Mouse (Mus musculus) stomach, embryonic 14.5 days (tissue): ENCODE results near the gene Appbp2. TPM values are rescaled to one million over a fixed set of nuclear protein-coding genes. Genes with fewer than 3 reads are reported as not detected.

Experiments used
- ATAC-seq: fragments of 200-750 bp; cut with Nextera tagmentation; 2 replicates; pipeline ENCODE4 v1.8.0; 2017; ENCODE audit warnings: low read depth, moderate TSS enrichment; ENCODE audit not compliant: insufficient number of reproducible peaks, insufficient read depth, low FRiP score
- H3K27ac ChIP-seq: fragments of 300-500 bp; sonication (generic); 2 replicates; pipeline ENCODE4 v1.5.1; 2014; ENCODE audit warnings: mild to moderate bottlenecking, low read length, moderate library complexity, mixed read lengths
- H3K27me3 ChIP-seq: fragments of 300-500 bp; sonication (generic); 2 replicates; pipeline ENCODE4 v1.6.1; 2014; ENCODE audit warnings: low read length, control low read depth, mixed read lengths; ENCODE audit not compliant: control insufficient read depth, insufficient read depth
- H3K36me3 ChIP-seq: fragments of 300-500 bp; sonication (generic); 2 replicates; pipeline ENCODE4 v1.6.1; 2014; ENCODE audit warnings: mild to moderate bottlenecking, control low read depth, low read length, moderate library complexity, mixed read lengths; ENCODE audit not compliant: control insufficient read depth, insufficient read depth
- H3K4me1 ChIP-seq: fragments of 300-500 bp; sonication (generic); 2 replicates; pipeline ENCODE4 v1.6.1; 2014; ENCODE audit warnings: low read length, control low read depth, mixed read lengths; ENCODE audit not compliant: control insufficient read depth, insufficient read depth
- H3K4me2 ChIP-seq: fragments of 300-500 bp; sonication (generic); replicated peaks from 2 replicates; pipeline ENCODE4 v1.6.1; 2014; ENCODE audit warnings: low read depth, low read length, control low read depth
- H3K4me3 ChIP-seq: fragments of 300-500 bp; sonication (generic); 2 replicates; pipeline ENCODE4 v1.5.1; 2014; ENCODE audit warnings: low read depth, low read length, control low read depth
- H3K9ac ChIP-seq: fragments of 300-500 bp; sonication (generic); replicated peaks from 2 replicates; pipeline ENCODE4 v1.6.1; 2014; ENCODE audit warnings: low read depth, mild to moderate bottlenecking, control low read depth, low read length, moderate library complexity, mixed read lengths
- H3K9me3 ChIP-seq: fragments of 300-500 bp; sonication (generic); 2 replicates; pipeline ENCODE4 v1.6.1; 2016; ENCODE audit warnings: low read depth, low read length, control low read depth; ENCODE audit not compliant: control insufficient read depth
- WGBS: fragments of 180-500 bp; shearing (Covaris S2); extraction: QIAGEN DNeasy Blood & Tissue Kit; methylation state at CpG from one replicate; pipeline ENCODE4 v1.1.7; 2014; 5-methylcytosine and 5-hydroxymethylcytosine counted together
- polyA plus RNA-seq: library from polyadenylated mRNA; unstranded; fragments of >200 nt; fragmentation: Nextera tagmentation; extraction: Ambion mirVana; gene quantifications from 2 replicates; pipeline ENCODE4 v1.2.1, GENCODE M21; 2014

The Appbp2 gene
- polyA plus RNA-seq, 1 experiment from 2014 or later, result 52.4 TPM

- Histone ChIP-seq H3K9ac (no peak overlapping the region), H3K27me3 (no peaks in the 10 kb centered on the region), H3K4me2 (no peak overlapping the region), H3K27ac (no peak overlapping the region), H3K36me3 (no peaks in the 10 kb centered on the region), H3K4me3 (no peak overlapping the region), H3K9me3 (no peaks in the 10 kb centered on the region), H3K4me1 (no peaks in the 10 kb centered on the region)
- ATAC-seq, result no peak
- WGBS, result 66% methylated on average over 5 of the region's 5 CpGs
These were observed 29.7 kb upstream of the Appbp2 start for GRCm38 (mm10) chr11:85264635-85265034.

GRCm38 (mm10) chr11:85261192-85261591 lies 26.3 kb upstream of the Appbp2 start:
- no peak overlapping the region for H3K9ac ChIP-seq
- no peaks in the 10 kb centered on the region for H3K4me1 ChIP-seq
- H3K36me3 ChIP-seq, result no peaks in the 10 kb centered on the region
- 32% methylated on average over 7 of the region's 7 CpGs for WGBS
- ATAC-seq, result no peak
- no peaks in the 10 kb centered on the region for H3K9me3 ChIP-seq
- H3K27me3 ChIP-seq, result no peaks in the 10 kb centered on the region
- H3K4me3 ChIP-seq, result no peak overlapping the region
- H3K4me2 ChIP-seq, result no peak overlapping the region
- H3K27ac ChIP-seq, result no peak overlapping the region

GRCm38 (mm10) chr11:85258966-85259365 lies 24.0 kb upstream of the Appbp2 start:
- H3K4me1 ChIP-seq, result no peaks in the 10 kb centered on the region
- no peaks in the 10 kb centered on the region for H3K36me3 ChIP-seq
- 85% methylated on average over 11 of the region's 11 CpGs for WGBS
- no peak for ATAC-seq
- no peaks in the 10 kb centered on the region for H3K27me3 ChIP-seq
- H3K4me3 ChIP-seq, result no peak overlapping the region
- no peak overlapping the region for H3K9ac ChIP-seq
- no peak overlapping the region for H3K27ac ChIP-seq
- no peak overlapping the region for H3K4me2 ChIP-seq
- H3K9me3 ChIP-seq, result no peaks in the 10 kb centered on the region

- Histone ChIP-seq H3K9ac (no peak overlapping the region), H3K27ac (no peak overlapping the region), H3K9me3 (no peaks in the 10 kb centered on the region), H3K36me3 (no peaks in the 10 kb centered on the region), H3K27me3 (no peaks in the 10 kb centered on the region), H3K4me2 (no peak overlapping the region), H3K4me3 (no peak overlapping the region), H3K4me1 (no peaks in the 10 kb centered on the region)
- ATAC-seq, result 0 out of 2 replicates have a peak, but pooled peaks have one; percentile 18
- 39% methylated on average over 3 of the region's 3 CpGs for WGBS
These were observed 20.6 kb upstream of the Appbp2 start for GRCm38 (mm10) chr11:85255471-85256027.

GRCm38 (mm10) chr11:85253641-85254040 lies 18.7 kb upstream of the Appbp2 start:
- Histone ChIP-seq H3K27ac (no peak overlapping the region), H3K4me3 (no peak overlapping the region), H3K4me1 (no peaks in the 10 kb centered on the region), H3K9me3 (no peaks in the 10 kb centered on the region), H3K4me2 (no peak overlapping the region), H3K36me3 (no peaks in the 10 kb centered on the region), H3K27me3 (no peaks in the 10 kb centered on the region), H3K9ac (no peak overlapping the region)
- 74% methylated on average over 7 of the region's 7 CpGs for WGBS
- no peak for ATAC-seq

- 65% methylated on average over 5 of the region's 5 CpGs for WGBS
- Histone ChIP-seq H3K4me1 (no peaks in the 10 kb centered on the region), H3K4me3 (no peak overlapping the region), H3K9me3 (no peaks in the 10 kb centered on the region), H3K4me2 (no peak overlapping the region), H3K9ac (no peak overlapping the region), H3K27ac (no peak overlapping the region), H3K36me3 (no peaks in the 10 kb centered on the region), H3K27me3 (no peaks in the 10 kb centered on the region)
- ATAC-seq, result no peak
These were observed 18.1 kb upstream of the Appbp2 start for GRCm38 (mm10) chr11:85253006-85253405.

GRCm38 (mm10) chr11:85251955-85252354 lies 17.0 kb upstream of the Appbp2 start:
- 90% methylated on average over 5 of the region's 5 CpGs for WGBS
- no peaks in the 10 kb centered on the region for H3K27me3 ChIP-seq
- no peak overlapping the region for H3K4me2 ChIP-seq
- H3K4me3 ChIP-seq, result no peak overlapping the region
- no peak for ATAC-seq
- H3K9ac ChIP-seq, result no peak overlapping the region
- no peaks in the 10 kb centered on the region for H3K36me3 ChIP-seq
- no peak overlapping the region for H3K27ac ChIP-seq
- no peaks in the 10 kb centered on the region for H3K9me3 ChIP-seq
- H3K4me1 ChIP-seq, result no peaks in the 10 kb centered on the region

- Histone ChIP-seq H3K27ac (no peak overlapping the region), H3K36me3 (no peaks in the 10 kb centered on the region), H3K4me2 (no peak overlapping the region), H3K9ac (no peak overlapping the region), H3K9me3 (no peaks in the 10 kb centered on the region), H3K27me3 (no peaks in the 10 kb centered on the region), H3K4me3 (no peak overlapping the region), H3K4me1 (no peaks in the 10 kb centered on the region)
- ATAC-seq, result no peak
- 58% methylated on average over 3 of the region's 3 CpGs for WGBS
These were observed 15.5 kb upstream of the Appbp2 start for GRCm38 (mm10) chr11:85250467-85250866.

GRCm38 (mm10) chr11:85249338-85249737 lies 14.4 kb upstream of the Appbp2 start:
- WGBS, result 75% methylated on average over 3 of the region's 3 CpGs
- Histone ChIP-seq H3K4me2 (no peak overlapping the region), H3K27me3 (no peaks in the 10 kb centered on the region), H3K4me1 (no peaks in the 10 kb centered on the region), H3K27ac (no peak overlapping the region), H3K9me3 (no peaks in the 10 kb centered on the region), H3K4me3 (no peak overlapping the region), H3K9ac (no peak overlapping the region), H3K36me3 (no peaks in the 10 kb centered on the region)
- no peak for ATAC-seq
